Mouse (Mus musculus): ENCODE measurements around the gene Slc25a39. TPM values are rescaled to one million over a fixed set of nuclear protein-coding genes. Genes with fewer than 3 reads are reported as not detected.

Gene Slc25a39
- polyA plus RNA-seq, 1 experiment from 2014 or later: 131 TPM

- H3K4me3 ChIP-seq (ENCODE audit: inconsistent target): peak overlapping the region; percentile 97
- peaks cover 81% of the 10 kb centered on the region for H3K79me2 ChIP-seq (ENCODE audit: inconsistent target)
- WGBS (ENCODE audit: missing documents): 37% methylated on average over 3 of the region's 3 CpGs
- H3K36me3 ChIP-seq (ENCODE audit: inconsistent target): peaks cover 43% of the 10 kb centered on the region
- peak overlapping the region; percentile 99 for H3K27ac ChIP-seq
These were observed 24.0 kb upstream of the Slc25a39 start for GRCm38 (mm10) chr11:102431728-102432114.

GRCm38 (mm10) chr11:102431018-102431645 lies 23.4 kb upstream of the Slc25a39 start:
- peak overlapping the region; percentile 97 for H3K4me3 ChIP-seq (ENCODE audit: inconsistent target)
- H3K36me3 ChIP-seq (ENCODE audit: inconsistent target): peaks cover 39% of the 10 kb centered on the region
- WGBS (ENCODE audit: missing documents): 0% methylated on average over 7 of the region's 7 CpGs
- H3K27ac ChIP-seq: peak overlapping the region; percentile 99
- peaks cover 87% of the 10 kb centered on the region for H3K79me2 ChIP-seq (ENCODE audit: inconsistent target)

- H3K4me3 ChIP-seq (ENCODE audit: inconsistent target): peak within 1 kb of the TSS; percentile 97
- H3K36me3 ChIP-seq (ENCODE audit: inconsistent target): peaks cover 31% of the 10 kb centered on the region
- H3K27ac ChIP-seq: peak within 1 kb of the TSS; percentile 99
- H3K79me2 ChIP-seq (ENCODE audit: inconsistent target): peaks cover 86% of the 10 kb centered on the region
- WGBS (ENCODE audit: missing documents): 0% methylated on average over 27 of the region's 29 CpGs
These were observed 22.6 kb upstream of the Slc25a39 start, which contains the start of gene Grn for GRCm38 (mm10) chr11:102430121-102431017. TSS of gene Grn (plus strand) at chr11:102430315.

GRCm38 (mm10) chr11:102429551-102429950 lies 21.8 kb upstream of the Slc25a39 start:
- peak overlapping the region; percentile 97 for H3K4me3 ChIP-seq (ENCODE audit: inconsistent target)
- 16% methylated on average over 3 of the region's 3 CpGs for WGBS (ENCODE audit: missing documents)
- H3K79me2 ChIP-seq (ENCODE audit: inconsistent target): peaks cover 78% of the 10 kb centered on the region
- H3K36me3 ChIP-seq (ENCODE audit: inconsistent target): peaks cover 23% of the 10 kb centered on the region
- peak overlapping the region; percentile 99 for H3K27ac ChIP-seq

- Histone ChIP-seq H3K27ac (peak overlapping the region; percentile 99), H3K79me2 (ENCODE audit: inconsistent target) (peaks cover 73% of the 10 kb centered on the region), H3K4me3 (ENCODE audit: inconsistent target) (peak overlapping the region; percentile 97), H3K36me3 (ENCODE audit: inconsistent target) (peaks cover 20% of the 10 kb centered on the region)
- 9% methylated on average over 8 of the region's 8 CpGs for WGBS (ENCODE audit: missing documents)
These were observed 21.3 kb upstream of the Slc25a39 start for GRCm38 (mm10) chr11:102428981-102429540.

GRCm38 (mm10) chr11:102425555-102426316 lies 18.0 kb upstream of the Slc25a39 start:
- Histone ChIP-seq H3K27ac (peak overlapping the region; percentile 99), H3K36me3 (ENCODE audit: inconsistent target) (peaks cover 7% of the 10 kb centered on the region; the same call in 1 of the 2 replicates), H3K79me2 (ENCODE audit: inconsistent target) (peaks cover 40% of the 10 kb centered on the region), H3K4me3 (ENCODE audit: inconsistent target) (no peak overlapping the region)
- 37% methylated on average over 8 of the region's 8 CpGs for WGBS (ENCODE audit: missing documents)

- H3K79me2 ChIP-seq (ENCODE audit: inconsistent target): peaks cover 31% of the 10 kb centered on the region
- H3K27ac ChIP-seq: peak overlapping the region; percentile 99
- H3K4me3 ChIP-seq (ENCODE audit: inconsistent target): no peak overlapping the region; the same call in 1 of the 2 replicates
- WGBS (ENCODE audit: missing documents): 70% methylated on average over 6 of the region's 6 CpGs
- H3K36me3 ChIP-seq (ENCODE audit: inconsistent target): peaks cover 7% of the 10 kb centered on the region; the same call in 1 of the 2 replicates
These were observed 16.9 kb upstream of the Slc25a39 start for GRCm38 (mm10) chr11:102424666-102425065.

GRCm38 (mm10) chr11:102421559-102421958 lies 13.8 kb upstream of the Slc25a39 start:
- Histone ChIP-seq H3K36me3 (ENCODE audit: inconsistent target) (no peaks in the 10 kb centered on the region; the same call in 1 of the 2 replicates), H3K27ac (no peak overlapping the region), H3K4me3 (ENCODE audit: inconsistent target) (no peak overlapping the region), H3K79me2 (ENCODE audit: inconsistent target) (peaks cover 5% of the 10 kb centered on the region)
- WGBS (ENCODE audit: missing documents): 77% methylated on average over 8 of the region's 8 CpGs

GRCm38 (mm10) chr11:102418887-102419286 lies 11.1 kb upstream of the Slc25a39 start:
- Histone ChIP-seq H3K4me3 (ENCODE audit: inconsistent target) (no peak overlapping the region), H3K27ac (no peak overlapping the region), H3K79me2 (ENCODE audit: inconsistent target) (no peaks in the 10 kb centered on the region), H3K36me3 (ENCODE audit: inconsistent target) (no peaks in the 10 kb centered on the region)

GRCm38 (mm10) chr11:102417160-102417559 lies 9.4 kb upstream of the Slc25a39 start:
- Histone ChIP-seq H3K4me3 (ENCODE audit: inconsistent target) (no peak overlapping the region), H3K27ac (no peak overlapping the region), H3K36me3 (ENCODE audit: inconsistent target) (no peaks in the 10 kb centered on the region), H3K79me2 (ENCODE audit: inconsistent target) (no peaks in the 10 kb centered on the region)
- WGBS (ENCODE audit: missing documents): 88% methylated on average over 1 of the region's 1 CpGs

GRCm38 (mm10) chr11:102415034-102415802 lies 7.5 kb upstream of the Slc25a39 start:
- Histone ChIP-seq H3K36me3 (ENCODE audit: inconsistent target) (no peaks in the 10 kb centered on the region), H3K79me2 (ENCODE audit: inconsistent target) (no peaks in the 10 kb centered on the region), H3K4me3 (ENCODE audit: inconsistent target) (no peak overlapping the region), H3K27ac (no peak overlapping the region)
- 85% methylated on average over 10 of the region's 10 CpGs for WGBS (ENCODE audit: missing documents)

GRCm38 (mm10) chr11:102413059-102413458 lies 5.3 kb upstream of the Slc25a39 start:
- no peak overlapping the region for H3K4me3 ChIP-seq (ENCODE audit: inconsistent target)
- H3K27ac ChIP-seq: no peak overlapping the region
- H3K36me3 ChIP-seq (ENCODE audit: inconsistent target): no peaks in the 10 kb centered on the region
- 89% methylated on average over 8 of the region's 8 CpGs for WGBS (ENCODE audit: missing documents)
- H3K79me2 ChIP-seq (ENCODE audit: inconsistent target): no peaks in the 10 kb centered on the region

- no peak overlapping the region for H3K27ac ChIP-seq
- H3K4me3 ChIP-seq (ENCODE audit: inconsistent target): no peak overlapping the region
- H3K36me3 ChIP-seq (ENCODE audit: inconsistent target): no peaks in the 10 kb centered on the region
- peaks cover 3% of the 10 kb centered on the region for H3K79me2 ChIP-seq (ENCODE audit: inconsistent target)
- WGBS (ENCODE audit: missing documents): 13% methylated on average over 11 of the region's 11 CpGs
These were observed 4.0 kb upstream of the Slc25a39 start for GRCm38 (mm10) chr11:102411704-102412103.

Measured in macrophage (primary cell).